Mouse (Mus musculus): ENCODE measurements at regions not wholly inside any gene's neighbourhood (a gene's known extent, or its start where the extent isn't known, plus 50 kb on each side); places are given as distances from the start of the nearest gene placed in this dataset.

GRCm38 (mm10) chr4:87682783-87683182 lies 350.4 kb downstream of the Mllt3 start:
- no peak for TF ChIP-seq CTCF (IDR thresholded peaks at IDR 0.05; ENCODE audit: extremely low read depth, insufficient read length, insufficient replicate concordance, low read depth, low read length)
- TF ChIP-seq POLR2A (IDR thresholded peaks at IDR 0.05; ENCODE audit: low read depth, low read length), result no peak
